Mouse (Mus musculus) kidney, adult 2 months (tissue): ENCODE results near the gene Bola3.

Experiments used
- CTCF ChIP-seq: fragments of 200-500 bp; conservative IDR thresholded peaks from 2 replicates; pipeline ENCODE4 v1.5.1; 2011; ENCODE audit warnings: low read depth, mild to moderate bottlenecking, control low read depth, low read length, moderate library complexity, mixed read lengths; ENCODE audit not compliant: insufficient read depth, insufficient read length
- POLR2A ChIP-seq: fragments of 200-500 bp; IDR thresholded peaks from one replicate; pipeline ENCODE4 v1.6.1; 2011; ENCODE audit warnings: low read depth, low read length, control low read depth

DNA sequence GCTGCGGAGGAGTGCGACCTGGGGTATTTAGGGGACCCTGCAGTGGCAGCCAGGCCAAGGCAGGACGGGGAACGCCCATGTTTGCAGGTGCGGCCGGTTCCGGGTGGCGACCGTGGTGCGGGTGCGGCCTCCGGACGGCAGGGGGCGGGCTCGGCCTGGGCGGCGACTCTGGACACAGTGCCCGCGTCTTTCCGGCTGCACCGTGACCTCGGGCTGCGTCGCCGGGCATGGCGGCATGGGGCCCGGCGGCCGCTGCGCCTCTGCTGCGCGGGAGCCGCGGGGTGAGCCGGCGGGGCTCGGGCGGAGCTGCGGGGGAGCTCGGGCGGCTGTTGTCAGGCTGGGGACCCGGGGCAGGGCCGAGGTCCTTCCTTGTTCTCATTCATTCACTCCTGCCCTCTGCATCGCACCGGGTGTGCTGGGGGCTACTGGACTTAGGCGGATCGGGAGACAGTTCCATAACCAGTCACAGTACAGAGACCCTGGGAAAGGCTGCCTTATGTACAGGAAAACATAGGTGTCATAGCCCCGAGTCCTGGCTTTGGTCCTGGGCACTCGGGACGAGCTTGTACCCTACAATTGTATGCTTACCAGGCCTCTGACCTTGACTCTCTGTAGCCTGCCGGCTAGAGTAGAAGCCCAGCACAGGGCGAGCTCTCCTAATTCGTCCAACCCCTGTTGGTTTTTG, 469 bp downstream of the Bola3 start:
- TF ChIP-seq POLR2A (peak; percentile 59), CTCF (peak; percentile 77)
